Mouse (Mus musculus): ENCODE data around the gene Shoc2. TPM values are rescaled to one million over a fixed set of nuclear protein-coding genes. Genes with fewer than 3 reads are reported as not detected.

The Shoc2 gene
- total and polyA plus RNA-seq, 3 experiments, result 14.1 to 27.1 (median 23.7) TPM

GRCm38 (mm10) chr19:54068447-54068846 lies 124.3 kb downstream of the Shoc2 start:
- dilution Hi-C loops (cut with MboI; ENCODE audit: extremely low pct_ligation_motif_present, extremely low pct_unique_long_range_greater_than_20kb, low sequenced_read_pairs), result no loop called here
- in situ Hi-C loops (cut with MboI; ENCODE audit: low pct_ligation_motif_present, low pct_unique_long_range_greater_than_20kb, low sequenced_read_pairs), result no loop called here

GRCm38 (mm10) chr19:54070521-54070920 lies 126.4 kb downstream of the Shoc2 start:
- Histone ChIP-seq H3K79me2 (replicated peaks; ENCODE audit: control insufficient read depth, extremely low read depth, insufficient read depth, poor library complexity, severe bottlenecking) (no peaks in the 10 kb centered on the region), H3K4me1 (ENCODE audit: control insufficient read depth in 1 of 2, insufficient read depth in 2 of 2) (peaks cover 0 to 8% of the 10 kb centered on the region in 2 experiments; a peak in 2 of 4 replicates), H3K36me3 (replicated peaks in 1 of 2; ENCODE audit: control insufficient read depth in 1 of 2, insufficient read depth in 1 of 2, low read length in 1 of 2) (no peaks in the 10 kb centered on the region), H3K27ac (ENCODE audit: insufficient read depth, low read depth) (no peak overlapping the region), H3K9ac (ENCODE audit: insufficient read depth, low read depth) (no peak overlapping the region), H3K9me3 (replicated peaks; ENCODE audit: low read length) (peaks cover 2% of the 10 kb centered on the region), H3K4me2 (ENCODE audit: insufficient read depth, low read depth, poor library complexity, severe bottlenecking) (no peak overlapping the region), H3K4me3 (replicated peaks in 1 of 3; ENCODE audit: low read depth in 2 of 3, low read length in 2 of 3, poor library complexity in 1 of 3) (no peak overlapping the region), H3K27me3 (replicated peaks) (no peaks in the 10 kb centered on the region)
- dilution Hi-C loops (cut with MboI; ENCODE audit: extremely low pct_ligation_motif_present, extremely low pct_unique_long_range_greater_than_20kb, low sequenced_read_pairs), result no loop called here
- TF ChIP-seq NRF1 (IDR thresholded peaks at IDR 0.05; ENCODE audit: low read depth, low read length), result no peak
- no peak for TF ChIP-seq USF2 (conservative IDR thresholded peaks at IDR 0.05; ENCODE audit: low read depth, low read length)
- no peak for TF ChIP-seq RAD21 (IDR thresholded peaks at IDR 0.05; ENCODE audit: low read depth, low read length)
- TF ChIP-seq ZMIZ1 (IDR thresholded peaks at IDR 0.05; ENCODE audit: low read depth, low read length), result no peak
- TF ChIP-seq MAZ (IDR thresholded peaks at IDR 0.05; ENCODE audit: low read depth, low read length), result no peak
- no peak for TF ChIP-seq MYC (IDR thresholded peaks at IDR 0.05; ENCODE audit: low read depth, low read length)
- TF ChIP-seq HCFC1 (IDR thresholded peaks at IDR 0.05; ENCODE audit: low read depth, low read length), result no peak
- TF ChIP-seq ELF1 (IDR thresholded peaks at IDR 0.05; ENCODE audit: low read depth, low read length), result no peak
- TF ChIP-seq UBTF (IDR thresholded peaks at IDR 0.05; ENCODE audit: low read depth, low read length), result no peak
- TF ChIP-seq KAT2A (IDR thresholded peaks at IDR 0.05; ENCODE audit: insufficient replicate concordance, low read length), result no peak
- no peak for TF ChIP-seq EP300 (IDR thresholded peaks at IDR 0.05; ENCODE audit: low read length)
- no peak for TF ChIP-seq POLR2AphosphoS2 (IDR thresholded peaks at IDR 0.05; ENCODE audit: low read depth, low read length)
- TF ChIP-seq CTCF (conservative IDR thresholded peaks at IDR 0.05 in 1 of 2, IDR thresholded peaks at IDR 0.05 in 1 of 2; ENCODE audit: low read depth in 2 of 2, low read length in 2 of 2), result no peak
- no peak for TF ChIP-seq E2F4 (IDR thresholded peaks at IDR 0.05; ENCODE audit: insufficient replicate concordance, low read depth, low read length)
- no peak for TF ChIP-seq BHLHE40 (IDR thresholded peaks at IDR 0.05; ENCODE audit: low read depth, low read length)
- no peak for TF ChIP-seq IRF4 (IDR thresholded peaks at IDR 0.05; ENCODE audit: low read depth, low read length)
- no peak for TF ChIP-seq GABPA (IDR thresholded peaks at IDR 0.05; ENCODE audit: insufficient replicate concordance, low read depth, low read length)
- TF ChIP-seq ZKSCAN1 (IDR thresholded peaks at IDR 0.05; ENCODE audit: borderline replicate concordance, low read depth, low read length), result no peak
- no peak for TF ChIP-seq ETS1 (conservative IDR thresholded peaks at IDR 0.05; ENCODE audit: low read depth, low read length)
- in situ Hi-C loops (cut with MboI; ENCODE audit: low pct_ligation_motif_present, low pct_unique_long_range_greater_than_20kb, low sequenced_read_pairs), result no loop called here
- DNase-seq (ENCODE audit: extremely low read depth), result no peak

More at GRCm38 (mm10) chr19:54068447-54068846, 124.3 kb downstream of the Shoc2 start:
- Histone ChIP-seq H3K79me2 (replicated peaks; ENCODE audit: control insufficient read depth, extremely low read depth, insufficient read depth, poor library complexity, severe bottlenecking) (no peaks in the 10 kb centered on the region), H3K9ac (ENCODE audit: insufficient read depth, low read depth) (no peak overlapping the region), H3K9me3 (replicated peaks; ENCODE audit: low read length) (peaks cover 2% of the 10 kb centered on the region), H3K27ac (ENCODE audit: insufficient read depth, low read depth) (no peak overlapping the region), H3K36me3 (replicated peaks in 1 of 2; ENCODE audit: control insufficient read depth in 1 of 2, insufficient read depth in 1 of 2, low read length in 1 of 2) (no peaks in the 10 kb centered on the region), H3K27me3 (replicated peaks) (no peaks in the 10 kb centered on the region), H3K4me1 (ENCODE audit: control insufficient read depth in 1 of 2, insufficient read depth in 2 of 2) (peaks cover 0 to 14% of the 10 kb centered on the region in 2 experiments; a peak in 2 of 4 replicates), H3K4me3 (replicated peaks in 1 of 3; ENCODE audit: low read depth in 2 of 3, low read length in 2 of 3, poor library complexity in 1 of 3) (no peak overlapping the region), H3K4me2 (ENCODE audit: insufficient read depth, low read depth, poor library complexity, severe bottlenecking) (no peak overlapping the region)
- no peak for TF ChIP-seq ZNF384 (IDR thresholded peaks at IDR 0.05; ENCODE audit: low read depth, low read length)
- no peak for TF ChIP-seq UBTF (IDR thresholded peaks at IDR 0.05; ENCODE audit: low read depth, low read length)
- no peak for TF ChIP-seq EP300 (IDR thresholded peaks at IDR 0.05; ENCODE audit: low read length)
- no peak for TF ChIP-seq NELFE (IDR thresholded peaks at IDR 0.05; ENCODE audit: low read depth, low read length)
- no peak for TF ChIP-seq IRF4 (IDR thresholded peaks at IDR 0.05; ENCODE audit: low read depth, low read length)
- TF ChIP-seq KAT2A (IDR thresholded peaks at IDR 0.05; ENCODE audit: insufficient replicate concordance, low read length), result no peak
- no peak for TF ChIP-seq POLR2A (IDR thresholded peaks at IDR 0.05; ENCODE audit: low read depth, low read length)
- TF ChIP-seq ELF1 (IDR thresholded peaks at IDR 0.05; ENCODE audit: low read depth, low read length), result no peak
- no peak for TF ChIP-seq USF1 (IDR thresholded peaks at IDR 0.05; ENCODE audit: low read depth, low read length)
- no peak for DNase-seq (ENCODE audit: extremely low read depth)

Data from CH12.LX (cell line).